Mouse (Mus musculus) C2C12 (cell line): ENCODE results near the gene Aox4. TPM values are rescaled to one million over a fixed set of nuclear protein-coding genes. Genes with fewer than 3 reads are reported as not detected.

Experiments used
- H3K27me3 ChIP-seq: one replicate; pipeline ENCODE4 v1.6.1; 2011; ENCODE audit not compliant: control insufficient read depth, insufficient read depth, insufficient read length
- H3K36me3 ChIP-seq: one replicate; pipeline ENCODE4 v1.6.1; 2011; ENCODE audit not compliant: control insufficient read depth, insufficient read depth
- H3K4me3 ChIP-seq: one replicate; pipeline ENCODE4 v1.5.1; 2011; ENCODE audit warnings: mild to moderate bottlenecking, control low read depth; ENCODE audit not compliant: poor library complexity, insufficient read depth, severe bottlenecking
- H3K79me2 ChIP-seq: one replicate; pipeline ENCODE4 v1.6.1; 2011; ENCODE audit not compliant: control insufficient read depth, insufficient read depth
- H3K79me3 ChIP-seq: one replicate; pipeline ENCODE4 v1.6.1; 2011; ENCODE audit warnings: low read depth, control low read depth
- H3ac ChIP-seq: one replicate; pipeline ENCODE3; 2011; ENCODE audit warnings: low read depth; ENCODE audit not compliant: control insufficient read depth, insufficient read length
- CEBPB ChIP-seq: IDR thresholded peaks from one replicate; pipeline ENCODE4 v1.6.1; 2011; ENCODE audit warnings: low read depth, mild to moderate bottlenecking, control low read depth, moderate library complexity
- CTCF ChIP-seq: IDR thresholded peaks from one replicate; pipeline ENCODE4 v1.5.1; 2011; ENCODE audit not compliant: control insufficient read depth, insufficient read depth, insufficient read length
- FOSL1 ChIP-seq: IDR thresholded peaks from one replicate; pipeline ENCODE4 v1.8.0; 2011; ENCODE audit warnings: mild to moderate bottlenecking, low read length; ENCODE audit not compliant: poor library complexity, insufficient read depth, severe bottlenecking
- MAX ChIP-seq: IDR thresholded peaks from one replicate; pipeline ENCODE4 v1.6.1; 2011; ENCODE audit warnings: mild to moderate bottlenecking, control low read depth
- MYOD1 ChIP-seq: IDR thresholded peaks from one replicate; pipeline ENCODE4 v1.6.1; 2011; ENCODE audit warnings: low read depth; ENCODE audit not compliant: control insufficient read depth, insufficient read length
- MYOG ChIP-seq: IDR thresholded peaks from one replicate; pipeline ENCODE4 v1.6.1; 2011; ENCODE audit not compliant: control insufficient read depth, insufficient read length; ENCODE audit errors: extremely low read depth
- USF1 ChIP-seq: IDR thresholded peaks from one replicate; pipeline ENCODE4 v1.6.1; 2011; ENCODE audit warnings: low read depth, mild to moderate bottlenecking, control low read depth, moderate library complexity
- long read RNA-seq, 2 experiments: library from polyadenylated mRNA; unstranded; transcript quantifications; one replicate each; pipeline ENCODE4 v2.0.0; 2019 to 2020
- polyA plus RNA-seq: library from polyadenylated mRNA; unstranded; fragments of >200 nt; fragmentation: generic; extraction: Trizol; gene quantifications from one replicate; pipeline ENCODE4 v1.2.1, GENCODE M21; 2012; ENCODE audit warnings: missing spikeins

The Aox4 gene
- not detected for polyA plus RNA-seq
- long read RNA-seq, experiment 1, result 0 reads
- long read RNA-seq, experiment 2, result 0 reads

- no peaks in the 10 kb centered on the region for H3K36me3 ChIP-seq
- no peaks in the 10 kb centered on the region for H3K79me3 ChIP-seq
- no peaks in the 10 kb centered on the region for H3K27me3 ChIP-seq
- no peaks in the 10 kb centered on the region for H3K79me2 ChIP-seq
- no peak for TF ChIP-seq FOSL1
- no peak for TF ChIP-seq MYOD1
- peak; percentile 21 for TF ChIP-seq USF1
- H3ac ChIP-seq, result no peak within 1 kb of the TSS
- no peak within 1 kb of the TSS for H3K4me3 ChIP-seq
Observed at GRCm38 (mm10) chr1:58210203-58210602, at the start of gene Aox4. Aox4 (plus strand) TSS chr1:58210397.

- Histone ChIP-seq H3K79me3 (no peaks in the 10 kb centered on the region), H3K4me3 (no peak overlapping the region), H3K27me3 (peaks cover 23% of the 10 kb centered on the region), H3K36me3 (no peaks in the 10 kb centered on the region), H3K79me2 (no peaks in the 10 kb centered on the region), H3ac (no peak overlapping the region)
- TF ChIP-seq FOSL1, result no peak
- no peak for TF ChIP-seq MYOD1
- TF ChIP-seq MAX, result no peak
- TF ChIP-seq USF1, result no peak
- no peak for TF ChIP-seq MYOG
- no peak for TF ChIP-seq CTCF
- no peak for TF ChIP-seq CEBPB
Observed at GRCm38 (mm10) chr1:58169893-58170292, 40.3 kb upstream of the Aox4 start.

- Histone ChIP-seq H3K4me3 (no peak overlapping the region), H3K27me3 (peaks cover 12% of the 10 kb centered on the region)
- no peak for TF ChIP-seq MYOG
- TF ChIP-seq FOSL1, result no peak
- no peak for TF ChIP-seq MAX
- TF ChIP-seq CTCF, result no peak
- TF ChIP-seq MYOD1, result no peak
- no peak for TF ChIP-seq CEBPB
- no peak for TF ChIP-seq USF1
Observed at GRCm38 (mm10) chr1:58188514-58189175, 21.6 kb upstream of the Aox4 start.

GRCm38 (mm10) chr1:58194317-58194716 is 15.9 kb upstream of the Aox4 start:
- Histone ChIP-seq H3K4me3 (no peak overlapping the region), H3K79me3 (no peaks in the 10 kb centered on the region), H3ac (no peak overlapping the region), H3K79me2 (no peaks in the 10 kb centered on the region), H3K27me3 (peaks cover 14% of the 10 kb centered on the region), H3K36me3 (no peaks in the 10 kb centered on the region)
- TF ChIP-seq CTCF (no peak), MYOD1 (no peak), MYOG (no peak), MAX (no peak), USF1 (no peak), CEBPB (no peak), FOSL1 (no peak)

More at GRCm38 (mm10) chr1:58188514-58189175, 21.6 kb upstream of the Aox4 start:
- no peak overlapping the region for H3ac ChIP-seq
- H3K36me3 ChIP-seq, result no peaks in the 10 kb centered on the region
- H3K79me3 ChIP-seq, result no peaks in the 10 kb centered on the region
- no peaks in the 10 kb centered on the region for H3K79me2 ChIP-seq

- Histone ChIP-seq H3K4me3 (no peak overlapping the region), H3K36me3 (no peaks in the 10 kb centered on the region), H3K79me2 (no peaks in the 10 kb centered on the region), H3K79me3 (no peaks in the 10 kb centered on the region), H3ac (no peak overlapping the region), H3K27me3 (peaks cover 9% of the 10 kb centered on the region)
- TF ChIP-seq MYOG (no peak), CEBPB (no peak), CTCF (no peak), MYOD1 (no peak), FOSL1 (no peak), MAX (no peak), USF1 (no peak)
Observed at GRCm38 (mm10) chr1:58194988-58195387, 15.2 kb upstream of the Aox4 start.
